Mouse (Mus musculus) gastrocnemius, postnatal 14 days (tissue): ENCODE measurements around the gene Tm9sf1. TPM values are rescaled to one million over a fixed set of nuclear protein-coding genes. Genes with fewer than 3 reads are reported as not detected.

Experiments
- DNase-seq: peaks from one replicate; pipeline ENCODE4 v3.0.0; 2021; ENCODE audit warnings: mixed read lengths
- intact Hi-C: fragments of 180-260 bp; cut with DNase I; formaldehyde crosslinking; loops from one replicate; pipeline ENCODE4 v1.15.1; 2025; ENCODE audit warnings: low total_unique reads
- total RNA-seq, 2 experiments: library from RNA; stranded (reverse); gene quantifications; 2 replicates each; pipeline ENCODE4 v1.2.3; 2021

The Tm9sf1 gene
- total RNA-seq, 2 experiments from 2014 or later = 21.5 TPM

DNA sequence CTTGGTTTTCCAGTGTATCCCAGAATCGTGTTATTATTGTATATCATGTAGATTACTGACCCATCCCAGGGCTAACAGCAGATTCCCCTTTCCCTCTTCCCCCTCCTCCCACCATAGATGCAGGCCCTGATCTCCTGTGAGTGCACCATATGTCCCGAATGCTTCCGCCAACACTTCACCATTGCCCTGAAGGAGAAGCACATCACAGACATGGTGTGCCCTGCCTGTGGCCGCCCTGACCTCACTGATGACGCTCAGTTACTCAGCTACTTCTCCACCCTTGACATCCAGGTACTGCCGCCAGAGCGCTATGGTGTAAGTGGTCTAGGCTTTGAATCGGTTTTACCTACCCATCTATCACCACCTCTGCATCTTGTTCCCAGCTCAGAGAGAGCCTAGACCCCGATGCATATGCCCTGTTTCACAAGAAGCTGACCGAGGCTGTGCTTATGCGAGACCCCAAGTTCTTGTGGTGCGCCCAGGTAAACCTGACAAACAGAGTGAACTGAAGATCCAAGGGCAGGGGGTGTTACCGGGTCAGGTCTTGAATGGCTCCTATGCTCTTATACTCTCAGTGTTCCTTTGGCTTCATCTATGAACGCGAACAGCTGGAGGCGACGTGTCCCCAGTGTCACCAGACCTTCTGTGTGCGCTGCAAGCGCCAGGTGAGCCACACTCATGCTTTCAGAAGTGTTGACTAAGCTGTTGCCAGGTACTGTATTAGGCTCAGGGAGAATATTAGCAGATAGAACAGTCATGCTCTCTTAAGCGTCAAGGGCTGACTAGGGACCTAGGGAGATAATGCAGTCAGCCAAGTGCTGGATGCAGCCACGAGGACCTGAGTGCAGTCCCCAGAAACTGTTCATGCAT lies 44.9 kb downstream of the Tm9sf1 start:
- no peak for DNase-seq
- intact Hi-C loops = no loop called here

DNA sequence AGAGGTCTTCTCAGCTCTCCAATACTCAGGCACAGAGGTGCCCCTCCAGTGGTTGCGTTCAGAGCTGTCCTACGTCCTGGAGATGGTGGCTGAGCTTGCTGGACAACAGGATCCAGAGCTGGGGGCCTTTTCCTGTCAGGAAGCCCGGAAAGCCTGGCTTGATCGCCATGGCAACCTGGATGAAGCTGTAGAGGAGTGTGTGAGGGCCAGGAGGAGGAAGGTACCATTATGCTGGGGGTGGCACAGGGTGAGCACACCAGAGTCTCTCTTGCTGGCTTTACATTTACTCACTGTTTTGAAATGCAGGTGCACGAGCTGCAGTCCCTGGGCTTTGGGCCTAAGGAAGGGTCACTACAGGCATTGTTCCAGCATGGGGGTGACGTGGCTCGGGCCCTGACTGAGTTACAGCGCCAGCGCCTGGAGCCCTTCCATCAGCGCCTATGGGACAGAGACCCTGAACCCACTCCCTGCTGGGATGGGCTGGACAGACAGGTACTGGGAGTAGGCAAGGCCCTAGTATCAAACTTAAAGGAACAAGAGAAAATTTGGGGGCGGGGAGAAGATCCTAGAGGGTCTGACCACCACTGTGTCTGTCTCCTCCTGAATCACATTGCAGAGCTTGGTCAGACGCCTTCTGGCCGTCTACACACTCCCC lies 47.4 kb downstream of the Tm9sf1 start:
- no peak for DNase-seq
- intact Hi-C loops = no loop called here

GRCm38 (mm10) chr14:55592226-55592625 lies 51.4 kb downstream of the Tm9sf1 start:
- no peak for DNase-seq
- intact Hi-C loops = no loop called here

DNA sequence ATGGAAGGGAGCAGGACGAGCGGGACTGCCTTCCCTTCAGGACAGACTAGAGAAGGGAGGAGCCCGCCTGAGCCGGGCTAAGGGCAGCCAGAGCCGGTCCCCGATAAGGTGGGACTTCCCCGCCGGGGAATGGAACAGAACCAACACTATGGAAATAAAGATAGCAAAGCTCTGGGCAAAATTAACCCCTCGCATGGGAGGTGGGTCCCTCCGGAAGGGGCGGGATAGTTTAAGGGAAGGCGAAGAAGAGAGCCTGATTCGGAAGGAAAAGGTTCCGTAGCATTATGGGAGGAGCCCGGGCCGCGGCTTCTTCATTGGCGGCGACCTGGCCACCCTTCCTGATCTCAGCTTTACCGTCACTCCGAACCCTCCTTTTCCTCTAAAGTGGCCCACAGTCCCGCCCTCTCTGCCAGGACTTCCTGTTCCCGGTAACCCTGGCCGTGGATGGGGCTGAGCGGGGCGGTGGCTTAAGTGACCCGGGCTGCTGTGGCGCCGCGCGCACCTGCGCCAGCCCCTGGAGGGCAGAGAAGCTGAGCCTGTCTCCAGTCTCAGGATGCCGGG lies 52.2 kb downstream of the Tm9sf1 start, which contains the start of gene Rnf31:
Rnf31 (plus strand) TSS at position 378 of the 561 bp plus-strand sequence.
- DNase-seq = peak; percentile 95
- intact Hi-C loops = no loop called here

GRCm38 (mm10) chr14:55590748-55591330 lies 52.8 kb downstream of the Tm9sf1 start, which contains the start of gene Psme2:
Psme2 (minus strand) TSS chr14:55591113.
- DNase-seq = peak; percentile 95
- intact Hi-C loops = no loop called here

- intact Hi-C loops = no loop called here
- no peak for DNase-seq
Measured at GRCm38 (mm10) chr14:55589771-55590448, 53.7 kb downstream of the Tm9sf1 start.

DNA sequence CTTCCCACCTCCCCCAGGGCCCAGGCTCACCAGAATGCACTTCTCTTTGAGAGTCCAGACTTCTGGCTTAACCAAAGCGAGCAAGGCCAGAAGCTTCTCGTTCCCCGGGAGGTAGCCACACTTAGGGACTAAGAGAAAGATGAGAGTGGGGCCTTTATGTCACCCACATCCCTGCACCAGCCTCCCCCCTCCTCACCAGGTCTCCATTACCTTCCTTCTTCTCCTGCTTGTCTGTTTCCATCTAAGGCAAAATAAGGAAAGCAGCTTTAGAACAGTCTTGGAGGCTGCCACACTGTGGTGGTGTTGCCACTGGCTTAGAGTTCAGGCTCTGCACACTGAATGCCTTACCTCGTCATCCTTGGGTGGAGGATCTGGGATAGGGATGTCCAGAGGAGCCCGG lies 54.3 kb downstream of the Tm9sf1 start:
- DNase-seq = no peak
- intact Hi-C loops = no loop called here

GRCm38 (mm10) chr14:55586149-55586548 lies 57.5 kb downstream of the Tm9sf1 start:
- intact Hi-C loops = no loop called here
- no peak for DNase-seq

Other genes starting within 250 kb of the Tm9sf1 start
- 10 to 100 TPM; 30.5 to 40.5 TPM for gene Dhrs4, start 165.0 kb downstream of the Tm9sf1 start, total RNA-seq
- 1 to 10 TPM in 1 of 2 experiments, under 1 TPM in 1; 0.74 to 1.3 TPM for gene Carmil3, start 153.2 kb downstream of the Tm9sf1 start, total RNA-seq
- gene Cpne6, start 133.4 kb downstream of the Tm9sf1 start, total RNA-seq = under 1 TPM in 1 of 2 experiments, not detected in 1; 0.16 TPM
- not detected for gene Nrl, start 118.8 kb downstream of the Tm9sf1 start, total RNA-seq
- 10 to 100 TPM; 11.5 to 13.8 TPM for gene Pck2, start 103.5 kb downstream of the Tm9sf1 start, total RNA-seq
- 10 to 100 TPM; 76.5 to 87.8 TPM for gene Dcaf11, start 83.8 kb downstream of the Tm9sf1 start, total RNA-seq
- not detected for gene A730061H03Rik, start 83.4 kb downstream of the Tm9sf1 start, total RNA-seq
- gene Fitm1, start 68.2 kb downstream of the Tm9sf1 start, total RNA-seq = 100 to 1,000 TPM; 415 to 455 TPM
- 10 to 100 TPM; 48.3 to 49.7 TPM for gene Psme1, start 65.7 kb downstream of the Tm9sf1 start, total RNA-seq
- gene Emc9, start 58.5 kb downstream of the Tm9sf1 start, total RNA-seq = 10 to 100 TPM; 38.6 to 39.4 TPM
- 10 to 100 TPM; 57.5 to 63.2 TPM for gene Psme2, start 52.7 kb downstream of the Tm9sf1 start, total RNA-seq
- gene Rnf31, start 52.1 kb downstream of the Tm9sf1 start, total RNA-seq = 10 to 100 TPM in 1 of 2 experiments, 1 to 10 TPM in 1; 9.4 to 11.7 TPM
- 1 to 10 TPM; 3.9 to 4.8 TPM for gene Irf9, start 40.2 kb downstream of the Tm9sf1 start, total RNA-seq
- under 1 TPM; 0.53 to 0.72 TPM for gene Rec8, start 25.8 kb downstream of the Tm9sf1 start, total RNA-seq
- 10 to 100 TPM; 52.5 to 62.0 TPM for gene Ipo4, start 7.8 kb downstream of the Tm9sf1 start, total RNA-seq
- under 1 TPM; 0.27 to 0.96 TPM for gene Gm49378, start 5.9 kb downstream of the Tm9sf1 start, total RNA-seq
- under 1 TPM; 0.12 to 0.49 TPM for gene Tssk4, start 6.4 kb upstream of the Tm9sf1 start, total RNA-seq
- gene Mdp1, start 16.7 kb upstream of the Tm9sf1 start, total RNA-seq = 10 to 100 TPM; 17.8 to 19.7 TPM
- 1 to 10 TPM; 4.0 to 4.3 TPM for gene Gmpr2, start 28.1 kb upstream of the Tm9sf1 start, total RNA-seq
- gene Nedd8, start 28.3 kb upstream of the Tm9sf1 start, total RNA-seq = 100 to 1,000 TPM; 200 to 201 TPM
- 10 to 100 TPM; 10.3 to 11.2 TPM for gene Tinf2, start 38.0 kb upstream of the Tm9sf1 start, total RNA-seq
- gene Tgm1, start 70.1 kb upstream of the Tm9sf1 start, total RNA-seq = under 1 TPM; 0.16 to 0.35 TPM
- 1 to 10 TPM; 8.2 to 9.3 TPM for gene Rabggta, start 78.5 kb upstream of the Tm9sf1 start, total RNA-seq
- gene Dhrs1, start 101.9 kb upstream of the Tm9sf1 start, total RNA-seq = 10 to 100 TPM; 28.5 to 30.2 TPM
- 10 to 100 TPM; 12.1 to 13.9 TPM for gene Nop9, start 101.9 kb upstream of the Tm9sf1 start, total RNA-seq
- not detected for gene Cideb, start 114.7 kb upstream of the Tm9sf1 start, total RNA-seq
- gene Ltb4r2, start 117.6 kb upstream of the Tm9sf1 start, total RNA-seq = under 1 TPM in 1 of 2 experiments, not detected in 1; 0.12 TPM
- gene Ltb4r1, start 122.2 kb upstream of the Tm9sf1 start, total RNA-seq = under 1 TPM; 0.22 to 0.39 TPM
- gene Adcy4, start 140.3 kb upstream of the Tm9sf1 start, total RNA-seq = 1 to 10 TPM; 7.1 to 8.6 TPM
- 1 to 10 TPM; 2.4 to 2.6 TPM for gene Ripk3, start 145.1 kb upstream of the Tm9sf1 start, total RNA-seq
- gene Nfatc4, start 179.3 kb upstream of the Tm9sf1 start, total RNA-seq = 1 to 10 TPM; 7.4 to 7.5 TPM
- 1 to 10 TPM; 7.2 to 7.5 TPM for gene Nynrin, start 210.2 kb upstream of the Tm9sf1 start, total RNA-seq
- gene Cbln3, start 240.6 kb upstream of the Tm9sf1 start, total RNA-seq = under 1 TPM; 0.11 to 0.12 TPM
- 1 to 10 TPM; 7.1 to 8.2 TPM for gene Khnyn, start 241.1 kb upstream of the Tm9sf1 start, total RNA-seq